Mouse (Mus musculus) embryo, embryonic 10.5 days (tissue): ENCODE results near the gene Brix1.

Experiments
- DNase-seq: peaks from one replicate; pipeline ENCODE4 v3.0.0-alpha.2; 2015; ENCODE audit warnings: low spot score

The Brix1 gene

GRCm38 (mm10) chr15:10447102-10447501 lies 38.6 kb downstream of the Brix1 start:
- no peak for DNase-seq

DNA sequence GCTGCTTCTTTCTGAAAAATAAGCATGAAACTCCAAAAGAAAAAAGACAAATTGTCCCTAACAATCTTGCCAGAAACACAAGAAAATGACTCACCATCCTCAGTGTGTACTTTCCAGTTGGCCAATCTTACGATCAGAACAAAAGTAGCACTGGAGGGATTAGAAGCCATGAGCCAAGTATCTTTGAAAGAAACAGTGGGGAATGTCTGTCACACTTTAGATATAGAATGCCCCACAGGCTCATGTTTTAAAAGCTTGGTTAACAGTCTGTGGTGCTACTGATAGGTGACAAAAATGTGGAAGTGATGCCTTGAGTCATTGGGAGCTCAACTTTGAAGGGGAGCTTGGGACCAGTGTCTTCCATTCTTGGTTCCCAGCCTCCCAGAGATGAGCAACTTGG lies 43.5 kb downstream of the Brix1 start:
- DNase-seq, result no peak

DNA sequence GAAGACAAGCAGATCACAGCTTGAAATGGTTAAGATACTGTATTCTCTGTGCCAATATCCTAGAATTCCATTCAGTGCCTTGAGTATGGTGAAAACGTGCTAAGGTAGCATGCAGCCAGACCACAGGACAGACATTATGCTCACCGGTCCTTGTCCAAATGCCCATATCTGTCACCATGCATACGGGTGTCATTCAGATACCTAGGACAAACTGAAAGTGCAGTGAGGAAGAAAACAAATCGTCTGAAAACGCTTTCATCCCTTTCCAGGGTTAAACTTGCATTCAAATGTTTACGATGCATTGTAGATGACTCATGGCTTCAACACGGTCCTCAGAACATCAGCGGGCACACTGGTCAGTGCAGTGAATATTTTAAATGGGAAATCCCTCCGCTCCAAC lies 44.3 kb downstream of the Brix1 start:
- no peak for DNase-seq

DNA sequence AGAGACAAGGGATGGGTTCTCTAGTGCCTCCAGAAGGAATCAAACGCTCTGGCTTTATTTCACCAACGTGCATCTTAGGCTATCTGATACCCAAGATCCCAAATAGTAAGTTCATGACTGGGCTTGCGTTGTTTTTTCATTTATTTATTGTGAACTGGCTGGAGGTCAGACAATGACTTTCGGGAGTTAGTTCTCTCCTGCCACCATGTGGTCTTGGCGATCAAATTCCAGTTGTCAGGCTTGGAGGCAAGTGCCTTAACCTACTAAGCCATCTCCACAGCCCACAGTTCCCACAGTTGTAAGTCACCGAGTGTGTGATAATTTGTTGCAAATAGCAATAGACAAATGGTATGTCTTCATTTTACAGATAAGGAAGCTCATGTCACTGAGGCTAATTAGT lies 45.8 kb downstream of the Brix1 start:
- no peak for DNase-seq

DNA sequence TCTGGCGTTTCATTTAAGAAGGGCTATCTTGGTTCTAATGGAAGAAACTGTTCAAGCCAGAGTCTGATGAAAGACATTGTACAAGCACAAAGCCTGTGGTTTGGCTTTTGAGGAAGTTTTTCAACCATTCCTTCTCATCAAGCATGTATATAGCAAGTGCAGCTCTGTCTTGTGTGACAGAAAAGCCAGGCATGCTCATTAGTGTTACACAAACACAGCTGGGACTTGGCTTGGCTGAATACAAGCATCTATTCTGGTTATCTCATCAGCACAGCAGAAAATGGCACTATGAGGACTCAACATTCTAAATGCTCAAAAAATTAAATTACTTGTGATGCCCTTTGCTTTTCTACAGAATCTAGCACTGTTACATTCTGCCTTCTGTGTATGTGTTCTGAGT lies 48.9 kb downstream of the Brix1 start:
- DNase-seq, result no peak

DNA sequence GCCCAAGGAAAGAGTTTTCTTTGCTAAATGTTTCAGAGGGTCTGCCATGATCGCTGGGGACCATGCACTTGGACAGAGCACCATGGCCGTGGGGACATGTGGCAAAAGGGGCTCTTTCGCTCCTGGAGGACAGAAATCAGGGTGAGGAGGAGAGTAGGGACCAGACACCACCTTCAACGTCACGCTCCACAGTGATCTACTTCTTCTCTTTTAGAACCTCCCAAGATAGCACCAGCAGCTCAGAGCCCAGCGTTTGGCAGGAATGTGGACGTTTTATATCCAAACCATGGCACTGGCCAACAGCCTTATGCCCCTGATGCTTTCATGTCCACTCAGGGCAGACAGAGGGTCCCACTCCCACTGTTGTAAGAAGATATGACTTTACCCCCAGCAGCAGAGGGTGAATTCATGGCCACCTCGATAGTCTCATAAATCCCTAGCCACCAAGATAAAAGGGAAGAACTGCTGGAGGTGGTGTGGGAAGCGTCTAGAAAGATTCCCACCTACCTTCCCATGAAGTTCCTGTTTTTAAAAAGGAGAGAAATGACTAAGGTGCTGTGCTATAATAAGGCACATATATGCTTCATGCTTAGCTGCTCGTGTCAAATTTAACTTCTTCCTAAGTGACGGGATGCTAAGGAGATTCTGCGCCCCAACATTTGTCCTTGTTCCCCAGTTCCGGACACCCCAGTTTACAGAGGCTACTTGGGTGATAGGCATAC lies 59.0 kb downstream of the Brix1 start:
- no peak for DNase-seq

DNA sequence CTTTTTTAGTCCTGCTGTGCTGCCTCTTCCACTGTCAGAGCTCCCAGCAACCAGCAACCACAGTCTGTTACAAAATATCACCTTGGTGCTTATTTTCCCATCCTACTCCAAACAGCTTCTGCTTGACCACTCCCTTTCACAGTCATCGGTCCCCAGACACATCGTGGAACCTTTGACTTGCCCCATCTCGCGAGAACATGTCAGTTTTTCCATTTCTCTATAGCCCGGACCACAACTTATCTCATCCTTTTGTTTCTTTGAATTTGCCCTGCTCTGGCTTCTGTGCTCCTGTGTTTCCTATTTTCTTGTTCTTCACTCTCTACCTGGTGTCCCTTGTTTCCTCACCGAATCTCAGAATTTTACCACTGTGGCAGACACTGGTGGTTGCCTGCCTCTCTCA lies 59.6 kb downstream of the Brix1 start:
- DNase-seq, result no peak
